ENCODE assay signal across 8 mouse cellular contexts in genomic region chr4:148644157-148644511, GRCm38 (mm10). TPM values are rescaled to one million over a fixed set of nuclear protein-coding genes. Genes with fewer than 3 reads are reported as not detected.
DNase-seq lines count a peak whose midpoint lies in the region; ATAC-seq and TF ChIP-seq lines count a peak whose summit lies in the region.

No protein-coding gene starts in this region.

- no peaks in the 10 kb centered on the region for H3K4me1 ChIP-seq in forebrain, postnatal 0 days (ENCODE audit: insufficient read depth)
- H3K4me1 ChIP-seq in intestine, embryonic 14.5 days (replicated peaks; ENCODE audit: control insufficient read depth, insufficient read depth, low read length) = peaks cover 5% of the 10 kb centered on the region; the same call in 1 of the 2 replicates
- 0 out of 2 replicates have a peak, but pooled peaks cover 4% of the 10 kb centered on the region for H3K4me1 ChIP-seq in limb, embryonic 13.5 days
- H3K4me1 ChIP-seq in midbrain, embryonic 16.5 days (ENCODE audit: control insufficient read depth, insufficient read depth, low read length) = no peaks in the 10 kb centered on the region

- peak overlapping the region; percentile 21 for H3K4me2 ChIP-seq in forebrain, postnatal 0 days (ENCODE audit: low read depth)
- peak overlapping the region; percentile 35 for H3K4me2 ChIP-seq in intestine, embryonic 14.5 days (ENCODE audit: low read length)
- peak overlapping the region; percentile 51 for H3K4me2 ChIP-seq in limb, embryonic 13.5 days (replicated peaks)
- peak overlapping the region; percentile 41 for H3K4me2 ChIP-seq in midbrain, embryonic 16.5 days (ENCODE audit: low read length)

- ATAC-seq in forebrain, postnatal 0 days = peak; percentile 58
- no peak; the same call in 1 of the 2 replicates for ATAC-seq in intestine, embryonic 14.5 days (replicated peaks; ENCODE audit: low FRiP score, low TSS enrichment, low read depth)
- peak; percentile 44; the same call in 1 of the 2 replicates for ATAC-seq in limb, embryonic 13.5 days (ENCODE audit: low FRiP score, low read depth)
- ATAC-seq in midbrain, embryonic 16.5 days = no peak

- H3K9me3 ChIP-seq in forebrain, postnatal 0 days (ENCODE audit: low read length) = no peaks in the 10 kb centered on the region
- no peaks in the 10 kb centered on the region for H3K9me3 ChIP-seq in intestine, embryonic 14.5 days (ENCODE audit: control insufficient read depth, low read length)
- H3K9me3 ChIP-seq in limb, embryonic 13.5 days = no peaks in the 10 kb centered on the region
- H3K9me3 ChIP-seq in midbrain, embryonic 16.5 days (replicated peaks; ENCODE audit: control insufficient read depth, low read length, poor library complexity, severe bottlenecking) = no peaks in the 10 kb centered on the region

- DNase-seq in ovary, postnatal 14 days (ENCODE audit: low spot score) = peak; percentile 64
- DNase-seq in ovary, adult 18-20 months (ENCODE audit: low spot score) = no peak
- DNase-seq in cerebellum, adult 9-10 months = peak; percentile 72
- DNase-seq in forebrain, postnatal 0 days = peak; percentile 72
- peak; percentile 89 for DNase-seq in intestine, embryonic 14.5 days (ENCODE audit: low spot score)
- peak; percentile 78 for DNase-seq in splenic B cell, adult 2 months (ENCODE audit: low read depth, low spot score)

- no peak overlapping the region for H3K9ac ChIP-seq in forebrain, postnatal 0 days
- H3K9ac ChIP-seq in intestine, embryonic 14.5 days (ENCODE audit: low read length) = 0 out of 2 replicates have a peak overlapping the region, but pooled peaks have one; percentile 11
- H3K9ac ChIP-seq in limb, embryonic 13.5 days = no peak overlapping the region
- H3K9ac ChIP-seq in midbrain, embryonic 16.5 days (ENCODE audit: low read depth, low read length) = no peak overlapping the region

- no peaks in the 10 kb centered on the region for H3K36me3 ChIP-seq in forebrain, postnatal 0 days (ENCODE audit: insufficient read depth)
- H3K36me3 ChIP-seq in intestine, embryonic 14.5 days (ENCODE audit: control insufficient read depth, insufficient read depth, low read length) = no peaks in the 10 kb centered on the region
- H3K36me3 ChIP-seq in limb, embryonic 13.5 days = no peaks in the 10 kb centered on the region
- H3K36me3 ChIP-seq in midbrain, embryonic 16.5 days (ENCODE audit: control insufficient read depth, insufficient read depth, low read length) = no peaks in the 10 kb centered on the region
- no peaks in the 10 kb centered on the region for H3K36me3 ChIP-seq in splenic B cell, adult 2 months (ENCODE audit: control insufficient read depth, insufficient read depth, low read length, poor library complexity, severe bottlenecking)

- 10% methylated on average over 9 of the region's 9 CpGs for WGBS in forebrain, postnatal 0 days
- WGBS in intestine, embryonic 14.5 days = 3% methylated on average over 9 of the region's 9 CpGs
- WGBS in limb, embryonic 13.5 days = 3% methylated on average over 9 of the region's 9 CpGs
- 7% methylated on average over 9 of the region's 9 CpGs for WGBS in midbrain, embryonic 16.5 days

- no peak overlapping the region for H3K4me3 ChIP-seq in forebrain, postnatal 0 days (ENCODE audit: low read depth, low read length)
- no peak overlapping the region for H3K4me3 ChIP-seq in intestine, embryonic 14.5 days (ENCODE audit: low read depth, low read length)
- peak overlapping the region; percentile 6; the same call in 1 of the 2 replicates for H3K4me3 ChIP-seq in limb, embryonic 13.5 days
- no peak overlapping the region for H3K4me3 ChIP-seq in midbrain, embryonic 16.5 days (ENCODE audit: low read depth, low read length)

- H3K27ac ChIP-seq in forebrain, postnatal 0 days (ENCODE audit: low read depth, low read length) = no peak overlapping the region
- no peak overlapping the region for H3K27ac ChIP-seq in intestine, embryonic 14.5 days (ENCODE audit: low read depth)
- H3K27ac ChIP-seq in limb, embryonic 13.5 days = no peak overlapping the region
- no peak overlapping the region for H3K27ac ChIP-seq in midbrain, embryonic 16.5 days (ENCODE audit: low read length)

- H3K27me3 ChIP-seq in forebrain, postnatal 0 days (ENCODE audit: insufficient read depth, low read length) = no peaks in the 10 kb centered on the region
- H3K27me3 ChIP-seq in intestine, embryonic 14.5 days (replicated peaks; ENCODE audit: control insufficient read depth, insufficient read depth, low read length) = no peaks in the 10 kb centered on the region
- H3K27me3 ChIP-seq in limb, embryonic 13.5 days = no peaks in the 10 kb centered on the region
- H3K27me3 ChIP-seq in midbrain, embryonic 16.5 days (ENCODE audit: control insufficient read depth, insufficient read depth, low read depth, low read length) = no peaks in the 10 kb centered on the region; the same call in 1 of the 2 replicates
- H3K27me3 ChIP-seq in splenic B cell, adult 2 months (ENCODE audit: control insufficient read depth, insufficient read depth, low read length, poor library complexity, severe bottlenecking) = no peaks in the 10 kb centered on the region; the same call in 1 of the 2 replicates

- peak; percentile 76 for TF ChIP-seq CTCF in forebrain, postnatal 0 days (IDR thresholded peaks at IDR 0.05; ENCODE audit: low read depth)

RNA-seq across cellular contexts. Expression of gene Gm572, which starts 1.0 kb away (rescaled TPM):
- not detected in 2 replicates for total RNA-seq in forebrain, postnatal 0 days (2014; rRNA removed)
- not detected in 2 replicates for polyA plus RNA-seq in forebrain, postnatal 0 days (2015; fragmentation: Nextera tagmentation; extraction: Ambion mirVana)
- not detected in 2 replicates for polyA plus RNA-seq in intestine, embryonic 14.5 days (2014; fragmentation: Nextera tagmentation; extraction: Ambion mirVana)
- polyA plus RNA-seq in limb, embryonic 13.5 days (2015; fragmentation: Nextera tagmentation; extraction: Ambion mirVana) = not detected in 2 replicates
- not detected in 2 replicates for polyA plus RNA-seq in midbrain, embryonic 16.5 days (2015; fragmentation: Nextera tagmentation; extraction: Ambion mirVana)

RNA-seq across cellular contexts. Expression of gene Tardbp, which starts 17.3 kb away (rescaled TPM):
- total RNA-seq in forebrain, postnatal 0 days (2014; rRNA removed) = 107 and 159 TPM in 2 replicates
- polyA plus RNA-seq in forebrain, postnatal 0 days (2015; fragmentation: Nextera tagmentation; extraction: Ambion mirVana) = 101 and 104 TPM in 2 replicates
- polyA plus RNA-seq in intestine, embryonic 14.5 days (2014; fragmentation: Nextera tagmentation; extraction: Ambion mirVana) = 137 and 153 TPM in 2 replicates
- 346 and 363 TPM in 2 replicates for polyA plus RNA-seq in limb, embryonic 13.5 days (2015; fragmentation: Nextera tagmentation; extraction: Ambion mirVana)
- polyA plus RNA-seq in midbrain, embryonic 16.5 days (2015; fragmentation: Nextera tagmentation; extraction: Ambion mirVana) = 166 and 198 TPM in 2 replicates

RNA-seq across cellular contexts. Expression of gene Masp2, which starts 41.8 kb away (rescaled TPM):
- 0.24 TPM in 1 of 2 replicates, not detected in the other for total RNA-seq in forebrain, postnatal 0 days (2014; rRNA removed)
- 0.26 TPM in 1 of 2 replicates, not detected in the other for polyA plus RNA-seq in forebrain, postnatal 0 days (2015; fragmentation: Nextera tagmentation; extraction: Ambion mirVana)
- polyA plus RNA-seq in intestine, embryonic 14.5 days (2014; fragmentation: Nextera tagmentation; extraction: Ambion mirVana) = 0.22 and 0.28 TPM in 2 replicates
- polyA plus RNA-seq in limb, embryonic 13.5 days (2015; fragmentation: Nextera tagmentation; extraction: Ambion mirVana) = 0.15 and 0.27 TPM in 2 replicates
- polyA plus RNA-seq in midbrain, embryonic 16.5 days (2015; fragmentation: Nextera tagmentation; extraction: Ambion mirVana) = 1.2 TPM in 2 replicates

RNA-seq across cellular contexts. Expression of gene Srm, which starts 52.8 kb away (rescaled TPM):
- 59.9 and 60.3 TPM in 2 replicates for total RNA-seq in forebrain, postnatal 0 days (2014; rRNA removed)
- polyA plus RNA-seq in forebrain, postnatal 0 days (2015; fragmentation: Nextera tagmentation; extraction: Ambion mirVana) = 199 and 232 TPM in 2 replicates
- polyA plus RNA-seq in intestine, embryonic 14.5 days (2014; fragmentation: Nextera tagmentation; extraction: Ambion mirVana) = 249 and 260 TPM in 2 replicates
- 216 and 223 TPM in 2 replicates for polyA plus RNA-seq in limb, embryonic 13.5 days (2015; fragmentation: Nextera tagmentation; extraction: Ambion mirVana)
- polyA plus RNA-seq in midbrain, embryonic 16.5 days (2015; fragmentation: Nextera tagmentation; extraction: Ambion mirVana) = 147 and 162 TPM in 2 replicates

Comparison
In these comparisons a context has a peak if more than half of its experiments do, and no peak if none do; other contexts are left out.
1. ATAC-seq: peak in forebrain, postnatal 0 days (single experiment) and limb, embryonic 13.5 days (single experiment); none in intestine, embryonic 14.5 days (single experiment) and midbrain, embryonic 16.5 days (single experiment).
2. Peak in every context shown above with its lines, with median percentiles within 50 percentile points of each other: H3K4me2 ChIP-seq.